Mouse (Mus musculus): ENCODE data around the gene Atoh8. TPM values are rescaled to one million over a fixed set of nuclear protein-coding genes. Genes with fewer than 3 reads are reported as not detected.
A peak's percentile ranks its signal among the peaks of the same experiment; 100 is the strongest.

Gene Atoh8
- total RNA-seq (2021) (10 to 100 TPM; 11.0 to 13.5 TPM), polyA plus RNA-seq (2012; rRNA removed) (9.3 and 12.7 TPM in 2 replicates)
- long read RNA-seq, transcript Atoh8-201 (3 exons, 2,355 nt), result major isoform, 19 of 19 reads
- long read RNA-seq, partial matches to known transcripts, result 0 of 19 reads
- long read RNA-seq, other reads (novel, unspliced or antisense), result 0 of 19 reads

GRCm38 (mm10) chr6:72235098-72235806 is at the start of gene Atoh8:
Gene Atoh8 (minus strand): TSS chr6:72235577.
- H3K79me2 ChIP-seq (replicated peaks; ENCODE audit: control insufficient read depth, insufficient read depth, low read length), result peaks cover 1% of the 10 kb centered on the region
- H3K4me1 ChIP-seq (ENCODE audit: control insufficient read depth, insufficient read depth, low read length), result peaks cover 17% of the 10 kb centered on the region
- H3K27ac ChIP-seq, result peak within 1 kb of the TSS; percentile 93
- H3K4me3 ChIP-seq, result peak within 1 kb of the TSS; percentile 77
- 2% methylated on average over 62 of the region's 68 CpGs for WGBS
- peak within 1 kb of the TSS; percentile 70 for H3K9ac ChIP-seq (ENCODE audit: low read depth, low read length)
- DNase-seq, result peak; percentile 83
- TF ChIP-seq POLR2A (IDR thresholded peaks at IDR 0.05; ENCODE audit: insufficient read depth, low read depth, low read length), result peak; percentile 47
- 0 out of 2 replicates have a peak, but pooled peaks have one; percentile 5 for TF ChIP-seq EP300 (IDR thresholded peaks at IDR 0.05; ENCODE audit: insufficient read depth, low read depth, low read length)
- TF ChIP-seq CTCF (IDR thresholded peaks at IDR 0.05), result no peak
- H3K36me3 ChIP-seq (ENCODE audit: control insufficient read depth, insufficient read depth, low read length), result no peaks in the 10 kb centered on the region
- H3K27me3 ChIP-seq (ENCODE audit: control insufficient read depth, insufficient read depth, low read length), result no peaks in the 10 kb centered on the region
- intact Hi-C loops (cut with DNase I), result no loop called here

- Histone ChIP-seq H3K36me3 (ENCODE audit: control insufficient read depth, insufficient read depth, low read length) (no peaks in the 10 kb centered on the region), H3K4me3 (no peak overlapping the region), H3K27ac (no peak overlapping the region), H3K9ac (ENCODE audit: low read depth, low read length) (no peak overlapping the region), H3K27me3 (ENCODE audit: control insufficient read depth, insufficient read depth, low read length) (no peaks in the 10 kb centered on the region), H3K4me1 (ENCODE audit: control insufficient read depth, insufficient read depth, low read length) (peaks cover 3% of the 10 kb centered on the region), H3K79me2 (replicated peaks; ENCODE audit: control insufficient read depth, insufficient read depth, low read length) (no peaks in the 10 kb centered on the region)
- intact Hi-C loops (cut with DNase I), result loop anchor here (2.0 to 5.0 kb wide), 2 partner anchors 35 to 123 kb away; no protein-coding TSS in a partner anchor
- whole genome bisulfite sequencing, result 20% methylated on average over 4 of the region's 4 CpGs
- no peak for DNase-seq
- TF ChIP-seq CTCF (IDR thresholded peaks at IDR 0.05), result peak; percentile 93
- no peak for TF ChIP-seq POLR2A (IDR thresholded peaks at IDR 0.05; ENCODE audit: insufficient read depth, low read depth, low read length)
Measured at GRCm38 (mm10) chr6:72283914-72284313, 48.5 kb upstream of the Atoh8 start.

GRCm38 (mm10) chr6:72280410-72280998 is 45.1 kb upstream of the Atoh8 start:
- Histone ChIP-seq H3K4me3 (no peak overlapping the region), H3K27ac (no peak overlapping the region), H3K79me2 (replicated peaks; ENCODE audit: control insufficient read depth, insufficient read depth, low read length) (no peaks in the 10 kb centered on the region), H3K36me3 (ENCODE audit: control insufficient read depth, insufficient read depth, low read length) (peaks cover 7% of the 10 kb centered on the region), H3K9ac (ENCODE audit: low read depth, low read length) (no peak overlapping the region), H3K27me3 (ENCODE audit: control insufficient read depth, insufficient read depth, low read length) (no peaks in the 10 kb centered on the region), H3K4me1 (ENCODE audit: control insufficient read depth, insufficient read depth, low read length) (peaks cover 22% of the 10 kb centered on the region)
- intact Hi-C loops (cut with DNase I), result loop anchor here (5.0 kb wide), 1 partner anchor 127 kb away; no protein-coding TSS in a partner anchor
- no peak for DNase-seq
- no peak for TF ChIP-seq EP300 (IDR thresholded peaks at IDR 0.05; ENCODE audit: insufficient read depth, low read depth, low read length)
- no peak for TF ChIP-seq POLR2A (IDR thresholded peaks at IDR 0.05; ENCODE audit: insufficient read depth, low read depth, low read length)
- TF ChIP-seq CTCF (IDR thresholded peaks at IDR 0.05), result no peak
- 64% methylated on average over 7 of the region's 7 CpGs for WGBS

GRCm38 (mm10) chr6:72279505-72279904 is 44.1 kb upstream of the Atoh8 start:
- peaks cover 7% of the 10 kb centered on the region for H3K36me3 ChIP-seq (ENCODE audit: control insufficient read depth, insufficient read depth, low read length)
- no peak for DNase-seq
- no peaks in the 10 kb centered on the region for H3K79me2 ChIP-seq (replicated peaks; ENCODE audit: control insufficient read depth, insufficient read depth, low read length)
- H3K4me3 ChIP-seq, result no peak overlapping the region
- H3K9ac ChIP-seq (ENCODE audit: low read depth, low read length), result no peak overlapping the region
- H3K27ac ChIP-seq, result 0 out of 2 replicates have a peak overlapping the region, but pooled peaks have one; percentile 6
- no peaks in the 10 kb centered on the region for H3K27me3 ChIP-seq (ENCODE audit: control insufficient read depth, insufficient read depth, low read length)
- peaks cover 21% of the 10 kb centered on the region for H3K4me1 ChIP-seq (ENCODE audit: control insufficient read depth, insufficient read depth, low read length)
- TF ChIP-seq EP300 (IDR thresholded peaks at IDR 0.05; ENCODE audit: insufficient read depth, low read depth, low read length), result no peak
- no peak for TF ChIP-seq CTCF (IDR thresholded peaks at IDR 0.05)
- no peak for TF ChIP-seq POLR2A (IDR thresholded peaks at IDR 0.05; ENCODE audit: insufficient read depth, low read depth, low read length)
- WGBS, result 58% methylated on average over 7 of the region's 7 CpGs
- intact Hi-C loops (cut with DNase I), result no loop called here

GRCm38 (mm10) chr6:72278835-72279234 is 43.5 kb upstream of the Atoh8 start:
- Histone ChIP-seq H3K36me3 (ENCODE audit: control insufficient read depth, insufficient read depth, low read length) (peaks cover 7% of the 10 kb centered on the region), H3K4me3 (no peak overlapping the region), H3K27me3 (ENCODE audit: control insufficient read depth, insufficient read depth, low read length) (no peaks in the 10 kb centered on the region), H3K4me1 (ENCODE audit: control insufficient read depth, insufficient read depth, low read length) (peaks cover 21% of the 10 kb centered on the region), H3K27ac (peak overlapping the region; percentile 95), H3K9ac (ENCODE audit: low read depth, low read length) (no peak overlapping the region; the same call in 1 of the 2 replicates), H3K79me2 (replicated peaks; ENCODE audit: control insufficient read depth, insufficient read depth, low read length) (no peaks in the 10 kb centered on the region)
- TF ChIP-seq EP300 (IDR thresholded peaks at IDR 0.05; ENCODE audit: insufficient read depth, low read depth, low read length) (no peak), CTCF (IDR thresholded peaks at IDR 0.05) (no peak), POLR2A (IDR thresholded peaks at IDR 0.05; ENCODE audit: insufficient read depth, low read depth, low read length) (no peak)
- intact Hi-C loops (cut with DNase I), result no loop called here
- WGBS, result 73% methylated on average over 4 of the region's 4 CpGs
- no peak for DNase-seq
